Mouse (Mus musculus) ES-E14 (cell line): ENCODE results near the gene Cd69.

Experiments
- HCFC1 ChIP-seq: IDR thresholded peaks from 2 replicates; pipeline ENCODE4 v1.6.1; 2012; ENCODE audit warnings: low read length, inconsistent platforms, borderline replicate concordance; ENCODE audit not compliant: insufficient read depth
- ZNF384 ChIP-seq: IDR thresholded peaks from 2 replicates; pipeline ENCODE4 v1.6.1; 2012; ENCODE audit warnings: low read depth, low read length, inconsistent platforms

GRCm38 (mm10) chr6:129319331-129319730, 44.1 kb upstream of the Cd69 start:
- TF ChIP-seq HCFC1 (no peak), ZNF384 (no peak)
